Mouse (Mus musculus) C2C12 (cell line): ENCODE data around the gene Tex12.

Experiments
- CTCF ChIP-seq: IDR thresholded peaks from one replicate; pipeline ENCODE4 v1.5.1; 2011; ENCODE audit not compliant: control insufficient read depth, insufficient read depth, insufficient read length
- MAX ChIP-seq: IDR thresholded peaks from one replicate; pipeline ENCODE4 v1.6.1; 2011; ENCODE audit warnings: mild to moderate bottlenecking, control low read depth
- MYOG ChIP-seq: IDR thresholded peaks from one replicate; pipeline ENCODE4 v1.6.1; 2011; ENCODE audit not compliant: control insufficient read depth, insufficient read length; ENCODE audit errors: extremely low read depth

GRCm38 (mm10) chr9:50592955-50593354, 31.8 kb upstream of the Tex12 start:
- no peak for TF ChIP-seq CTCF
- no peak for TF ChIP-seq MAX
- no peak for TF ChIP-seq MYOG
